In genomic region chr1:115033894-115034293, GRCm38 (mm10) we compare ENCODE assay signal across 22 mouse cellular contexts.
DNase-seq lines count a peak whose midpoint lies in the region; ATAC-seq and TF ChIP-seq lines count a peak whose summit lies in the region.
"Had no signal": no experiment of that assay in that cellular context is flagged by ENCODE, and none has a peak within 500 bp of the region (broad histone marks: within the 10 kb centered on the region; RNA-seq: fewer than 3 reads in every experiment).

No protein-coding gene starts in this region.

- peak; percentile 14 to 17 for DNase-seq in cerebellum, postnatal 10 days
- DNase-seq in cerebellum, postnatal 25 days: no peak
- DNase-seq in forebrain, postnatal 0 days: peak; percentile 58
- peak; percentile 31 to 42 for DNase-seq in layer of hippocampus, adult 2 months (ENCODE audit: low spot score in 2 of 2)
- DNase-seq in layer of hippocampus, postnatal 14 days (ENCODE audit: low spot score in 2 of 2): peak; percentile 6 to 91
- DNase-seq in adrenal gland, postnatal 10 days: no peak
- no peak for DNase-seq in left cerebral cortex, postnatal 25 days (ENCODE audit: low spot score in 2 of 2)
- DNase-seq: adrenal gland, adult 8-10 months; B cell, adult 2 months; cerebellum, adult 8-10 months; cerebellum, postnatal 36 days; gastrocnemius, postnatal 14 days; heart, adult 2 months; heart, postnatal 14 days had no signal

- H3K27me3 ChIP-seq in forebrain, postnatal 0 days (ENCODE audit: insufficient read depth, low read length): no peaks in the 10 kb centered on the region
- H3K27me3 ChIP-seq in forebrain, embryonic 13.5 days: no peaks in the 10 kb centered on the region
- H3K27me3 ChIP-seq: heart, embryonic 15.5 days; hindbrain, embryonic 13.5 days had no signal

- H3K4me2 ChIP-seq in forebrain, postnatal 0 days (ENCODE audit: low read depth): no peak overlapping the region
- H3K4me2 ChIP-seq in forebrain, embryonic 13.5 days: no peak overlapping the region
- H3K4me2 ChIP-seq: heart, embryonic 11.5 days; heart, embryonic 15.5 days; hindbrain, embryonic 13.5 days had no signal

- H3K4me3 ChIP-seq in forebrain, postnatal 0 days (ENCODE audit: low read depth, low read length): no peak overlapping the region
- H3K4me3 ChIP-seq in forebrain, embryonic 13.5 days: no peak overlapping the region
- H3K4me3 ChIP-seq in layer of hippocampus, adult 2 months: no peak overlapping the region
- H3K4me3 ChIP-seq: embryonic facial prominence, embryonic 10.5 days; heart, adult 2 months; heart, embryonic 15.5 days; hindbrain, embryonic 13.5 days had no signal

- WGBS in forebrain, postnatal 0 days: 54% methylated on average over 4 of the region's 4 CpGs
- 90% methylated on average over 4 of the region's 4 CpGs for whole genome bisulfite sequencing in forebrain, embryonic 13.5 days

- no peaks in the 10 kb centered on the region for H3K4me1 ChIP-seq in forebrain, postnatal 0 days (ENCODE audit: insufficient read depth)
- no peaks in the 10 kb centered on the region for H3K4me1 ChIP-seq in forebrain, embryonic 13.5 days
- H3K4me1 ChIP-seq: embryonic facial prominence, embryonic 10.5 days; heart, embryonic 15.5 days; hindbrain, embryonic 13.5 days had no signal

- TF ChIP-seq CTCF in forebrain, postnatal 0 days (IDR thresholded peaks at IDR 0.05; ENCODE audit: low read depth): no peak
- TF ChIP-seq CTCF in layer of hippocampus, adult 2 months (conservative IDR thresholded peaks at IDR 0.05): no peak

- H3K9ac ChIP-seq in forebrain, postnatal 0 days: no peak overlapping the region
- H3K9ac ChIP-seq in forebrain, embryonic 13.5 days: no peak overlapping the region
- H3K9ac ChIP-seq: heart, embryonic 15.5 days; hindbrain, embryonic 13.5 days had no signal

- H3K27ac ChIP-seq in forebrain, postnatal 0 days (ENCODE audit: low read depth, low read length): no peak overlapping the region
- H3K27ac ChIP-seq in forebrain, embryonic 13.5 days: no peak overlapping the region
- no peak overlapping the region for H3K27ac ChIP-seq in layer of hippocampus, adult 2 months
- H3K27ac ChIP-seq: embryonic facial prominence, embryonic 10.5 days; heart, adult 2 months; heart, embryonic 15.5 days; hindbrain, embryonic 13.5 days; hindbrain, postnatal 0 days had no signal

- intact Hi-C loops in left cerebral cortex, postnatal 25 days (cut with DNase I): no loop called here

- ATAC-seq in forebrain, postnatal 0 days: peak; percentile 55; the same call in 1 of the 2 replicates
- no peak for ATAC-seq in forebrain, embryonic 13.5 days
- ATAC-seq: CD4-positive, CD25-positive, alpha-beta regulatory T cell, adult 4 months; hindbrain, postnatal 0 days had no signal

- H3K9me3 ChIP-seq in forebrain, postnatal 0 days (ENCODE audit: low read length): no peaks in the 10 kb centered on the region
- H3K9me3 ChIP-seq in forebrain, embryonic 13.5 days (replicated peaks): no peaks in the 10 kb centered on the region
- H3K9me3 ChIP-seq: embryonic facial prominence, embryonic 10.5 days; G1E; heart, embryonic 15.5 days; hindbrain, embryonic 13.5 days had no signal

- no peaks in the 10 kb centered on the region for H3K36me3 ChIP-seq in forebrain, postnatal 0 days (ENCODE audit: insufficient read depth)
- H3K36me3 ChIP-seq in forebrain, embryonic 13.5 days (ENCODE audit: poor library complexity, severe bottlenecking): no peaks in the 10 kb centered on the region
- H3K36me3 ChIP-seq: embryonic facial prominence, embryonic 10.5 days; G1E; heart, embryonic 15.5 days; hindbrain, embryonic 13.5 days had no signal

Comparison
In these comparisons a context has a peak if more than half of its experiments do, and no peak if none do; other contexts are left out.
1. DNase-seq: peak in cerebellum, postnatal 10 days (2 of 2), forebrain, postnatal 0 days (single experiment), layer of hippocampus, adult 2 months (2 of 2) and layer of hippocampus, postnatal 14 days (2 of 2); none in cerebellum, postnatal 25 days (0 of 2), adrenal gland, postnatal 10 days (single experiment) and left cerebral cortex, postnatal 25 days (0 of 2).